Mouse (Mus musculus) large intestine, adult 2 months (tissue): ENCODE data around the gene Dcdc2a. TPM values are rescaled to one million over a fixed set of nuclear protein-coding genes. Genes with fewer than 3 reads are reported as not detected.

Source experiments
- DNase-seq: peaks from one replicate; pipeline ENCODE4 v3.0.0-alpha.2; 2012; ENCODE audit warnings: low read depth, low spot score
- WGBS: fragments of 180-500 bp; shearing (Covaris S2); methylation state at CpG from one replicate; pipeline ENCODE4 v1.1.7; 2018; 5-methylcytosine and 5-hydroxymethylcytosine counted together
- polyA plus RNA-seq: library from polyadenylated mRNA; depleted of rRNA; stranded (reverse); fragments of >200 nt; gene quantifications from 2 replicates; pipeline ENCODE4 v1.2.3, GENCODE M21; 2012

The Dcdc2a gene
- polyA plus RNA-seq, 1 experiment: 0.02 TPM

DNA sequence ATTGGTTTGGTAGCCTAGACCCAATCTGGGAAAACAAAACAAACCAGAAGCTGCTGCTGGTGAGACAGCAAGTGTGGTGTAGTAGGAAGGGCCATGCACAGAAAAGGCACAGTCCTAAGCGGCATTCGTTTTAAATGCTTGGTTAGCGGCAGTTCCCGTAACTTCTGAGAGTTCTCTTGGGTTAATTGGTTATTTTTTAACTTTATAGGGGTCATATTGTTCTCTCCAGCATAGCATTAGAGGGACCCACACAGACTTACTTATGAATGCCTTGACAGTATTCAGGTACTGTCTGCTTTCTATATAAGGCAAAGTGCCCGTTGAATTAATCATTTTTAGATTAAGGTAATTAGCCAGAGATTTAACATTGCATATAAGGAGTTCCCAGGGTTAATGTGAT lies 35.5 kb downstream of the Dcdc2a start:
- no peak for DNase-seq
- 30% methylated on average over 5 of the region's 5 CpGs for WGBS

DNA sequence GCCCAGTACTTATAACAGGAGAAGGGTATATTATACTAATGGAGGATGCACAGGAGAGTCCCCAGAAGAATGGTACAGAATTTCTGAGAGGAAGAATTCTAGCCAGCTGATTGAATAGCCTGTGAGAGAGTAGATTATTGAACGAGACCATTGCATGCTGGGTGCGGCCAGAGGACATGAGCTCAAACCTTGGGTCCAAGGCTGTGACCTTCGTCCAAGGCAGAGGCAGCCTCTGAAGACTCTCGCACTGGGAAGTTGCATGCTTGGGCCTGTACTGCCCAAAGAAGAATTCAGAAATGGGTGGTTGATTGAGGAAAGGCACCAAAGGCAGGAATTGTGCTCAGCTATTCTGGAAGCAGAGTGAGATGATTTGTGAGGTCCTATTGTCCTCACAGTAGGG lies 38.0 kb downstream of the Dcdc2a start:
- DNase-seq: no peak
- WGBS: 76% methylated on average over 4 of the region's 4 CpGs

DNA sequence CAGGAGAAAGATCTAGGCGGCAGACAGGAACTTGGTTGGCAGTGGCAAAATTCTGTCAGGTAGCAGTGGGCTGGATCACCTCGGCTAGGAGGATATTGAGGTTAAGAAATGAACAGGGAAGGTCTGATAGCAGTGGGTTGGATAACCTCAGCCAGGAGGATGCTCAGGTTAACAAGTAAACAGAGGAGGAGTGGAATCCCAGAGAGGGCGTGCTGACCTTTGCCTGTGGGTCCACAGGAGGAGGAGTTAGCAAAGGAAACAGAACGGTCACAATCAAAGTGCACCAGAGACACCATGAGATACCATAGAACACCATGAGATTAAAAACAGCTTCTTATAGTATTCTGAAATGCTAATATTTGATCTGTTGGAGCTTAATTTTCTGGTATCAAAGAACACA lies 38.6 kb downstream of the Dcdc2a start:
- WGBS: 35% methylated on average over 4 of the region's 4 CpGs
- no peak for DNase-seq

GRCm38 (mm10) chr13:25097348-25097747 lies 41.5 kb downstream of the Dcdc2a start:
- WGBS: 32% methylated on average over 8 of the region's 8 CpGs
- no peak for DNase-seq

- WGBS: 52% methylated on average over 5 of the region's 5 CpGs
These were observed 42.8 kb downstream of the Dcdc2a start for GRCm38 (mm10) chr13:25098578-25098977.

GRCm38 (mm10) chr13:25099508-25099907 lies 43.7 kb downstream of the Dcdc2a start:
- DNase-seq: no peak
- WGBS: 90% methylated on average over 3 of the region's 3 CpGs

More at GRCm38 (mm10) chr13:25098578-25098977, 42.8 kb downstream of the Dcdc2a start:
- no peak for DNase-seq

DNA sequence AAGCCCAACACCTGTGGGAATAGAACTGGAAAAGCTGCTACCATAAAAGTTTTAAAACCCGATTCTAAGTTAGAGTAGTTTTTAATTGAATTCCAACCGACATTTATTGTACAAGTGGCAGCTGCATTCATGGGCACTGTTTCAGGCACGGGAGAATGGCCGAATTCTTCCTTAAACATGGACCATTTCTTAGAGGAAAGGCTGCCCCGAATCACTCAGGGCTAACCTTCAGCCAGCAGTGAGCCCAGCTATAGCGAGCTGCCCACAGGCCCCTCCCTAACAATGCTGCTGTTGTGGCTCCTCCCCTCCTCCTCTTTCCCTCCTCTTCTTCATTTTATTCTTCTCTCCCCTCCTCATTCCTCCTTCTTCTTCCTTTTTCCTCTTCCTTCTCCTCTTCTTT lies 44.8 kb downstream of the Dcdc2a start:
- DNase-seq: no peak
- 52% methylated on average over 6 of the region's 6 CpGs for WGBS

- DNase-seq: no peak
These were observed 49.9 kb downstream of the Dcdc2a start for GRCm38 (mm10) chr13:25105671-25106070.

- DNase-seq: no peak
- 73% methylated on average over 5 of the region's 5 CpGs for WGBS
These were observed 50.9 kb downstream of the Dcdc2a start for GRCm38 (mm10) chr13:25106740-25107139.

- 29% methylated on average over 3 of the region's 3 CpGs for WGBS
- DNase-seq: no peak
These were observed 52.5 kb downstream of the Dcdc2a start for GRCm38 (mm10) chr13:25108353-25108752.

DNA sequence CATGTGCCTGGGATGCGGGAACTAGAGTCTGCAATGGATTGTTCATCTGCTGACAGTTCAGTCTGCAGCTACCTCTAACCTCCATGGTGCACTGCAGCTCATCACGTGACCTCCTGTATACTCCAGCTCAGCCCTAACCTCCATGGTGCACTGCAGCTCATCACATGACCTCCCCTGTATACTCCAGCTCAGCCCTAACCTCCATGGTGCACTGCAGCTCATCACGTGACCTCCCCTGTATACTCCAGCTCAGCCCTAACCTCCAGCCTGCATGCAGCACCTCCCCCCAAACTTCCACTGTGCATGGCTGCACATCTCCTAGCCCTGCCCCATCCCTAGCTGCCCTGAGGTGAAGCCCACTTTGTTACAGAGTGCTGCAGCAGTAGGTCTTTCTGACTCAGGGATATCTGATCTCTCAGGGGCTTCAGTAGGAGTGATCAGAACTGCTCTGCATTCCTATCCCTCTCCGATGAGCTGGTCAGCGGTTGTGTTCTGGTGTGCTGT lies 54.8 kb downstream of the Dcdc2a start:
- DNase-seq: no peak
- 83% methylated on average over 5 of the region's 5 CpGs for WGBS

GRCm38 (mm10) chr13:25115429-25115881 lies 59.7 kb downstream of the Dcdc2a start:
- WGBS: 13% methylated on average over 12 of the region's 12 CpGs
- DNase-seq: no peak

DNA sequence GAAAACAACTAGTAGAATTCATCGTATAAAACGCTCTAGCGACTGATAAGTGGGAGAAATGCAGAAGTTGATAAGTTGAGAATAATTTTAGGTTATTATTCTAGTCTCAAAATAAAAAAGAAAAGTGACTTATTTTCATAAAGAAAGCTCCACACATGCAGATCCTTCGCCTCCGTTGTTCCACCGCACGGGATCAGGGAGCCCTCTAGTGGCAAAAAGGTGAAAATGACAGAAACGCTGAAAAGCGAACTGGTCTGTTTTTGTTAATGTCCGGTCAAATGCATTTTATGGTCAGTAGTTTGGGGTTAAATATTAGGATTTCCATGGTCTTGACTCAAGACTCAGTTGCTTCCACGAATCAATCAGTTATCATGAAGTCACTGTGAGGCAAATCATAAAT lies 60.2 kb downstream of the Dcdc2a start:
- DNase-seq: peak; percentile 32
- under 1% methylated on average over 11 of the region's 11 CpGs for WGBS

GRCm38 (mm10) chr13:25122740-25123335 lies 67.0 kb downstream of the Dcdc2a start:
- no peak for DNase-seq
- WGBS: 71% methylated on average over 8 of the region's 8 CpGs

DNA sequence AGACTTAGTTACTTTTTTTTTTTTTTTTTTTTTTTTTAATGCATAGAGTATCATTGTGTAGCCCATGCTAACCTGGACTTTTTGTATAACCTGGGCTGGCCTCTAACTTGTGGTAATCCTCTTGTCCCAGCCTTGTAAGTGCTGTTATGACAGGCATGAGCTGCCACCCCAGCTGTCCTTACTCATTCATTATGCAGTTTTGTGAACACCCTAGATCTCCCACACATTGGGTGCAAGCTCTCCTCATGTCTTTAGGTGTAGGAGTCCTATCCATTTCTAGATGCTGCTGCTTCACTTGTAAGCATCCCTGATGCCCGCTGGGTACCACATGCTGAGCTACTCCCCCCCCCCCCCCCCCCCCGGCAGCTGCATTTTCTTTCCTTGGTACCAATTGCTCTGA lies 71.4 kb downstream of the Dcdc2a start:
- no peak for DNase-seq
- WGBS: 52% methylated on average over 2 of the region's 2 CpGs

DNA sequence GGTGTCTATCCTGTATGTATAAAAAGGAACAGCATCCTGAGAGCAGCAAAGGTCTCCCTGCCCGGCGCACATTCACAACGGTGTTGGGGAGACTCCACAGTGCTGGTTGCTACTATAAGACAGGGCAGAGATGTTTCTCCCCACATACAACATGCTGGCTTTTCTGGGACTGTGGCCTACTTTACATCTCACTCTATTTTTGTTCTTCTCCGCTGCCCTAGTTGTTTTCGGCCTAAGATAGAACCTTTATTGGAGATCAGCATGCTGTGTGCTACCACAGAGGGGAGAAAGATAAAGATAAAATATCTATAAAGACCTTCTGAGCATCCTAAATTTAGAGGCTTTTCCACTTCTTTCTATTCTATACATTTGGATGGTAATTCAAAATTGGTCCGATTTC lies 72.0 kb downstream of the Dcdc2a start:
- WGBS: 92% methylated on average over 6 of the region's 6 CpGs
- no peak for DNase-seq

DNA sequence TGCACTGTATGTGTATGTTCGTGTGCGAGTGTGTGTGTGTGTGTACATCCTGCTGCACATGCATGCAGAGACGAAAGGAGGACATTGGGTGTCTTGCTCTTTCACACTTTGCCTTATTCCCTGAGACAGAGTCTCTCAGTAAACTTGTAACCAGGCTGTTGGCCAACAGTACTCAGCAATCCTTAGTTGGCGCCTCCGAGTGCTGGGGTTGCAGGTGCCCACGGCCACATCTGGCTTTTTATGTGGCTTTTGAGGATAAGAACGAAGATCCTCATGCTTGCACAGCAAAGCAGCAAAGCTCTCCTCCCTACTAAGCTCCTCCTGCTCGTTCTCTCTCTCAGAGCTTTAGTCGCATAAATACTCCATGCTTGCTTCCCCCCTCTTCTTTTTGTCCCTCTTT lies 73.0 kb downstream of the Dcdc2a start:
- no peak for DNase-seq
- 71% methylated on average over 9 of the region's 9 CpGs for WGBS

DNA sequence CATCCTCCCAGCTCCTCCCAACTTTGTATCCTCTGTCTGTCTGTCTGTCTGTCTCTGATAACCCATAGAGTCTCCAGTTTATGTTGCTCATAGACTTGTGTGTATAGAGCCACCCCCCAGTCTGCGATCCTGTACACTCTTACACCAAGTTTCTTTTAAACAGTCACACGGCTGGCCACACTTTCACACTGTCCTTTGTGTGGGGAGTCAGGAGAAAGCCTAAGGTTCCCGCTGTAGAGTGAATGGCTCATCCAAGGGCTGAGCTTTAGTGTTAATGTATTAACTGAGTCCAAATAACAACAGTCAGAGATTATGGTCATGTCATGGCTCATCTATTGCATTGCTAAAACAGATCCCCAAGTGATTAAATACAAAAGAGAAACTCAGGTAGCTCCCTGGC lies 87.3 kb downstream of the Dcdc2a start:
- no peak for DNase-seq
- WGBS: 92% methylated on average over 3 of the region's 3 CpGs

- WGBS: 68% methylated on average over 2 of the region's 2 CpGs
- DNase-seq: no peak
These were observed 88.3 kb downstream of the Dcdc2a start for GRCm38 (mm10) chr13:25144093-25144492.

- WGBS: 57% methylated on average over 2 of the region's 2 CpGs
- no peak for DNase-seq
These were observed 90.4 kb downstream of the Dcdc2a start for GRCm38 (mm10) chr13:25146232-25146631.

GRCm38 (mm10) chr13:25150154-25150781 lies 94.5 kb downstream of the Dcdc2a start:
- DNase-seq: no peak
- WGBS: 50% methylated on average over 17 of the region's 17 CpGs
